Mouse (Mus musculus): ENCODE data around the gene Rp2. TPM values are rescaled to one million over a fixed set of nuclear protein-coding genes. Genes with fewer than 3 reads are reported as not detected.
"Not testable (repeated sequence)": the region's sequence is repeated elsewhere in the genome, so short reads cannot be mapped to it uniquely, and the experiment has no call there.

Rp2 gene
- 16.1 and 18.7 TPM in 2 replicates for total RNA-seq (2014; fragmentation: Nextera tagmentation)
- total RNA-seq (2017), result 21.7 and 26.5 TPM in 2 replicates

DNA sequence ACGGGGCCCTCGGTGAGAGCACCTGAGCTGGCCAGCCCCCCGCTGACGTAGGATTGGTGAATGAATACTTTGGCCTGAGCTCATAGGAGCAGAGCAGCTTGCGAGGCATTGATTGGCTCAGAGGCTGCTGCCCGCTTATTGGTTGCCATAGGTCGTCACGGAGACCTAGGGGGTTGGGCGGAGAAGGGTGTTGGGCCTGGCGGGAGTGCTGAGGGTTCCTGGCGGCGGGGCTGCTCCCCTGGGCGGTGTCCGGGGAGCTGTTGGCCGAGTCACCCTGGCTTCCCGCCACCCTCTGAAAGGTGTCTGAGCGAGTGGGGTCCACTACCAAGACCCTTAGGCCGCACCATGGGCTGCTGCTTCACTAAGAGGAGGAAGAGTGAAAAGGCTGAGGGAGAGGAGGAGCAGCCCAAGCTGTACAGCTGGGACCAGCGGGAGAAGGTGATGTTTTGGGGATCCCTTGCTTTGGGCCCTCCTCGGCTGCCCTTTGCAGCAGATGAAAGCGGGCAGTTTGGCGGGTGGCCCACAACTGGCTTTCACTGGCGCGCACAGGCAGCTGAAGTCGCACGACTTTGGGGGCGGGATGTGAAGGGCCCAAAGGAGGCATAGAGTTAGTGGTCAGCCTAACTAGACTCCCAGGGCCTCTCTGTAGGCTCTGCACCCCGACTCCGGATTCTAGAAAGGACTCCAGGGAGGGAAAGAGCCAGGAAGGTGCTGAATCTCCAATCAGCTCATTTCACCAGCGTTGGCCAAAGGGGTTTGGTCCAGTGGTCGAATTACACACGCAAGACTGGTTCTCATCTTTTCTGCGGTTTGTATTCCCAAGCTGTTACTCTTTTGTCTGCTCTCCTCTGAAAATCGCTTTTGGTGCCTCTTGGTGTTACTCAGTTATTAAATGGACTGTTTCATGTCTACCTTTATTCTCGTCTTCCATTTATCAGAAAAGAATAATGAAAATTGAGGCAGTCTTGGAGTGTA, at the start of gene Rp2:
Gene Rp2, plus strand, starts transcription at position 91 of the 975 bp plus-strand sequence.
- peak; percentile 100 for ATAC-seq (replicated peaks; ENCODE audit: low FRiP score, low TSS enrichment, poor library complexity, severe bottlenecking)

DNA sequence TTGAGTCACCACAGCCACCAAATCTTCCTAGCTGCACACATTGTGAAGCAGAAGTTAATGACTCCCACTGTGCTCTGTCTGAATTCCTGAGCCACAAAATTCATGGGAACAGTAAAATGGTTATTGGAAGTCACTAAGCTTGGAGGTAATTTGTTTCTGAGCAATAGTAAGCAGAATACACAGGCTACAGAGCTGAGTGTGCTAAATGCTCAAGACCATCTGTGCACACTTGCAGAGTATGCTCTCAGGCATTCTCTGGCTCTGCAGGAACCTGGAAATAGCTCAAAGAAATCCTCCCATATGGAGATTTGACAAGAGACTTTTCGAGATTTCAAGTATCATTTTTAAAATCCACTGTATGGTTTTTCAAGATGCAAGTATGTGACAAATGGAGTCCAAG, 31.5 kb upstream of the Rp2 start:
- ATAC-seq (replicated peaks; ENCODE audit: low FRiP score, low TSS enrichment, poor library complexity, severe bottlenecking), result no peak

DNA sequence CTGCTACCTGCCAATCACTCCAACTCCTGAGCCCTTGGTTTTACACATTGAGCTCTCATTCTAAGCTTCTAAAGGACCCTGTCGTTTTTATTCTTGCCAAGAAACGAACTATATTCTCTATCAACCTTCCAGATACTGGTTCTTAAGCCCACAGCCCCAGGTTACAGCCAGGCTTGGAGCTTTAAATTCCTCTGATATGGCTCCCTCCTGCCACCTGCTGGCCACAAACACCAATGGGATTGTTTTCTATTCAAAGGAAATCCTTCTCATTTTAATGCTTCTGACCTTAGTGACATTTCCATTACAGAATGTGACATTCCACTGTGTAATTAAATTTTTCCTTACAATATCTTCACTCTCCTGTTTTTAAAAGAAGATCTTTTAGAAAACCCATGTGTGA, 28.6 kb upstream of the Rp2 start:
- ATAC-seq (replicated peaks; ENCODE audit: low FRiP score, low TSS enrichment, poor library complexity, severe bottlenecking), result no peak

DNA sequence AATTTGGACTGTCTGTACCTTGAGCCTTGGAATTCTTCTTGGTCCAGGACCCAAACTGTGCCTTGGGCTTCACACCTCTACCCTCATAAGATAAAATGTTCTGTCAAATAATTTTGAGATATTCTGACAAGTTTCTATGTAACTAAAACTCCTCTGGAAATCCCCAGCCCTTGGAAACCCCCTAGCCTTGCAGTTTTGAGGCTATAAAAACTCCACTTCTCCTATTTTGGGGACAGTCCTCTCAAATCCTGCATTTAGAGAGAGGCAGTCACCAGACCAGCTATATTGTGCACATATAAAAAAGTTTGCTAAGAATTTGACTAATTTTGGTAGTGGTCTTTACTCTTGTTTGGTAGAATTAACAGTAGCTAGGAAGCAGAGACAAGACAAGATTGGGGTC, 19.3 kb upstream of the Rp2 start:
- no peak for ATAC-seq (replicated peaks; ENCODE audit: low FRiP score, low TSS enrichment, poor library complexity, severe bottlenecking)

DNA sequence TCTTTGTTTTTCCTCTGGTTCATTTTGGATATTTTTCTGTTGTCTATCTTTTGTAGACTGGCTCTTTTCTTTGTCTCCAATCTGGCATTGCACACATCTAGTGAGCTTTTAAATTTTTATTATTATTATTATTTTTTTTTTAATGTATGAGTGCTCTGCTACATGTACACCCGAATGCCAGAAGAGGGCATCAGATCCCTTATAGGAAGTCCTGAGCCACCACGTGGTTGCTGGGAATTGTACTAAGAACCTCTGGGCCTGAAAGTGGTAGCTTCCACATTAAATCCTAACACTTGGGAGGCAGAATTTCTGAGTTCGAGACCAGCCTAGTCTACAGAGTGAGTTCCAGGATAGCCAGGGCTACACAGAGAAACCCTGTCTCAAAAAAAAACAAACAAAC, 17.9 kb upstream of the Rp2 start:
- no peak for ATAC-seq (replicated peaks; ENCODE audit: low FRiP score, low TSS enrichment, poor library complexity, severe bottlenecking)

DNA sequence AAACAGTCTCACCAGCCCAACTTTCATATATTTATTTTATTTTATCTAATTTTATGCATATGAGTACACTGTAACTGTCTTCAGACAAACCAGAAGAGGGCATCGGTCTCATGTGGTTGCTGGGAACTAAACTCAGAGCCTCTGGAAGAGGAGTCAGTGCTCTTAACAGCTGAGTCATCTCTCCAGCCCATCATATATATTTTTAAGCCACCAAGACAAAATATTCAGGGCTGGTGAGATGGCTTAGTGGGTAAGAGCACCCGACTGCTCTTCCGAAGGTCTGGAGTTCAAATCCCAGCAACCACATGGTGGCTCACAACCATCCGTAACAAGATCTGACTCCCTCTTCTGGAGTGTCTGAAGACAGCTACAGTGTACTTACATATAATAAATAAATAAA, 14.0 kb upstream of the Rp2 start:
- ATAC-seq (replicated peaks; ENCODE audit: low FRiP score, low TSS enrichment, poor library complexity, severe bottlenecking), result not testable (repeated sequence)

DNA sequence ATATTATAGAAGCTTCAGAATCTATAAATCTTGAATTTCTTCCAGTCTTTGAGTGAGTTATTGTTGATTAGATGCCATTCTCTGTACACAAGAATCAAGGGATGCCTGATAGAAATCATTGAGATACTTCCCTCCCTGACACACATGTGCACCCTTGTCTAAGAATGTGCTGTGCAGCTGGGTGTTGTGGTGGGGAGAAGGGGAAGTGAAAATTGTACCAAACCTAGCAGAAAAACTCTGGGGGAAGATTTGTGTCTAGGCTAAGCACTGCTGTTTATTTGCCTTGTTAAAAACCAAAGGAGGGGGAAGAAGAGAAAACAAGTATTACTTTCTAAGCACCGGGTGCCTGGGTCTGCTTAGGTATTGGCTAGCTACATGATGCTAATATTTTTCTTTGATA, 9.0 kb upstream of the Rp2 start:
- no peak for ATAC-seq (replicated peaks; ENCODE audit: low FRiP score, low TSS enrichment, poor library complexity, severe bottlenecking)

DNA sequence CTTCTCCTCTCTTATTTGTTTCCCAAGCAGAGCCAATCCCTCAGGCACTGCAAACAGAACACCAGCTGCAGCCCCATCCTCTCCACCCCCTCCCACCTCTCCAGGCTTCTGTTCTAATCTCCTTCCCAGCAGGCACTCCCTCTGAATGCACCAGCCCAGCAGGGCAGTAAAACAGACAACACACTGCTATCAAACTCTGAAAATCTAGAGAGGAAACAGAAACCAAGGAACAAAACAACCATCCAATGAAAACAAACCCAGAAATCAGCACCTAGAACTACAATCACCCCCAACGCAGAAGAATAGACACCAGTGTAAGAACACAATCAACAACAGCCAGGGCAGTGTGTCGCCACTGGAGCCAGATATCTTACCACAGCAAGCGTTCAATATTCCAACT, 8.0 kb upstream of the Rp2 start:
- ATAC-seq (replicated peaks; ENCODE audit: low FRiP score, low TSS enrichment, poor library complexity, severe bottlenecking), result peak; percentile 85

DNA sequence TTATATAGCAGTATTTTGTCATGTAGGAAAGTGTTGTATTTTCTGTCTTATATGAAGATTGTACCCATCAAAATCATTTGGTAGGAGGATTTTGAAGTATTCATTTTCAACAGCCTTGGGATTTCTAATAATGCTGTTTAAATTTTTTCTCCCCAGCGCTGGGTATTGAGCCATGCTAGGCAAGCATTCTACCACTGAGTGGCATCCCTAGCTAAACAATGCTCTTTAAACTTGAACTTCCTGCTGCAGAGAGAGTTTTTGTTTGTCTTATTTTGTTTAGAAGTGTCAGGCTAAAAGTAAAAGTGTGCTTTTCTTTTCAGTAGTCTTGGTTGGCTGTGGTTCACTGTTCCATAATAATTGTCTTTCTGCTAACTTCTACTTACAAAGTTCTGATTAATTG, 1.8 kb downstream of the Rp2 start:
- ATAC-seq (replicated peaks; ENCODE audit: low FRiP score, low TSS enrichment, poor library complexity, severe bottlenecking), result no peak

DNA sequence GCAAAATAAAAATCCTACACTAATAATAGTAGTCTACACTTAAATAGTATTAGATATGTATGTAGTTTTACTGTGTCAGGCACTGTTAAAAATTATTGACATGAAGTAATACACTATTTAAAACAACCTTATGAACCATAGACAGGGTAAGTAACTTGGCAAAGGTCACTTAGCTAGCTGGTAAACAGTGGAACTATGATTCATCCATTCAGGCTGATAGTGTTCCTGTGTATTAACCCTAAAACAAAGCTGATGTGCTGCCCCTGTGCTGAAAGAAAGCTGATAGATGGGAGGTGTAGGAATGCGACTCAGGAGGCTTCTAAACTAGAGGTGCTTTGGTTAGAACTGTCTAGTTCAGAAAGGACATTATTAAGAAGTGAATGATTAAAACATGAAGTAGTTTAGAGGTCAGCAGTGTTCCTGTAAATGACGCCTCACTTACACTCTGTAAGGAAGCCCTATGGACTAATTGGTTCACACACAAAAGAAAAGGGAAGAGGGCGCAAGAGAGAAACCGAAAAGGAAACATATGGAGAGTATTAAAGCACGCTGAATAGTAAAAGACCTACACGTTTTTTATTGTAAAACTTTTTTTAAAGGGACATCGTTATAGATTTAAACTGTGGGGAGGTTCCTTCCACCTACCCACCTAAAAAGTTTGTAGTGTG, 15.2 kb downstream of the Rp2 start:
- 0 out of 2 replicates have a peak, but pooled peaks have one; percentile 18 for ATAC-seq (replicated peaks; ENCODE audit: low FRiP score, low TSS enrichment, poor library complexity, severe bottlenecking)

DNA sequence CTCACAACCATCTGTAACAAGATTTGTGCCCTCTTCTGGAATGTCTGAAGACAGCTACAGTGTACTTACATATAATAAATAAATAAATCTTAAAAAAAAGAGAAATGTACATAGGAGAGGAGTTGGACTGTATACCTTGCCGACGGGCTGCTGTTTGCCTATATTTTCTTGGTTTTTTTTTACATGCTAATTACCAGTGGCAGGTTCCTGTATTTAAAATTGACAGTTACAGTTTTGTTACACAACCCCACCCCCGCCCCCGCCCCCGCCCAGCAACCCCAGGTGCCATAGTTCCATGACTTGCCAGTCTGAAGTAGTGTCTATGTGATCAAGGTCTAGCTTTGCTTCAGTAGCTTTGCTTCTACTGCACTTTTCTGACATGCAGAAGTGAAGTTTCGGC, 18.0 kb downstream of the Rp2 start:
- no peak for ATAC-seq (replicated peaks; ENCODE audit: low FRiP score, low TSS enrichment, poor library complexity, severe bottlenecking)

DNA sequence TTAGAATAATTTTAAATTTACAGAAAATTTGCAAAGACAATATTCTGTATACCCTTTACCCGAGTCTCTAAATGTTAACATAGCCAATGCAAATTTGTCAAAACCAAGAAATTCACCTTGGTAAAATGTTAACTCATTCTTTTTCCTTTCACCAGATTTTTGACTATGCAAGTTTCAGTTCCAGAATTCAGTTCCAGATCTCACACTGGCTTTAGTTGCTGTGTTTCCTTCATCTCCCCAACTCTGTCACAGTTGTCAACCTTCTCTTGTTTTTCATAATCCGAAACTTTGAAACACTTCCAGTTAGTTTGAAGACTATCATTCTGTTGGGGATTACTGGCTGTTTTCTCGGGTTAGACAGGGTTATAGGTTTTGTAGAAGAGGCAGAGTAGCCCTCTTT, 22.7 kb downstream of the Rp2 start:
- no peak for ATAC-seq (replicated peaks; ENCODE audit: low FRiP score, low TSS enrichment, poor library complexity, severe bottlenecking)

DNA sequence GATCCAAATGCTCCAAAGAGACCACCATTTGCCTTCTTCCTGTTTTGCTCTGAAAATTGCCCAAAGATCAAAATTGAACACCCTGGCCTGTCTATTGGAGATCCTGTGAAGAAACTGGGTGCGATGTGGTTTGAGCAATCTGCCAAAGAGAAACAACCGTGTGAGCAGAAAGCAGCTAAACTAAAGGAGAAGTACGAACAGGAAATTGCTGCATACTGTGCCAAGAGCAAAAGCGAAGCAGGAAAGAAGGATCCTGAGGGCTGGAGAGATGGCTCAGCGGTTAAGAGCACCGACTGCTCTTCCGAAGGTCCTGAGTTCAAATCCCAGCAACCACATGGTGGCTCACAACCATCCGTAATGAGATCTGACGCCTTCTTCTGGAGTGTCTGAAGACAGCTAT, 27.7 kb downstream of the Rp2 start:
- not testable (repeated sequence) for ATAC-seq (replicated peaks; ENCODE audit: low FRiP score, low TSS enrichment, poor library complexity, severe bottlenecking)

DNA sequence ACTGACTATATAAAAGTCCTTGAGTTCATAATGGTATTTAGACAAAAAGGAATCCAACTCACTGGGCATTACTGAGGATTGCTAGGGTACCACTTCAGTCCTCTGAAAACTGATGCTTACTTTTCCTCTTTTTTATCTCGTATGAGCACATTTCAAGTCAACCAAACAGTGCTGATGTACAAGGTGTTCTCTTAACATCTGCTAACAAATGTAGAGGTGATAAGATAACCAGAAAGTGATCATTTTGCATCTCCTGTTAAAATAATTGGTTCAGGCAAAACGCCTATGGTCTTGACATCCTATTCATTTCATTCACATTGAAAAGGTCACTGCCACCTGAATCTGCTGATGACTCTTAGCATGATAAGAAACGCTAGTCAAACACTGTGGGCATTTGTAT, 28.7 kb downstream of the Rp2 start:
- 0 out of 2 replicates have a peak, but pooled peaks have one; percentile 30 for ATAC-seq (replicated peaks; ENCODE audit: low FRiP score, low TSS enrichment, poor library complexity, severe bottlenecking)

DNA sequence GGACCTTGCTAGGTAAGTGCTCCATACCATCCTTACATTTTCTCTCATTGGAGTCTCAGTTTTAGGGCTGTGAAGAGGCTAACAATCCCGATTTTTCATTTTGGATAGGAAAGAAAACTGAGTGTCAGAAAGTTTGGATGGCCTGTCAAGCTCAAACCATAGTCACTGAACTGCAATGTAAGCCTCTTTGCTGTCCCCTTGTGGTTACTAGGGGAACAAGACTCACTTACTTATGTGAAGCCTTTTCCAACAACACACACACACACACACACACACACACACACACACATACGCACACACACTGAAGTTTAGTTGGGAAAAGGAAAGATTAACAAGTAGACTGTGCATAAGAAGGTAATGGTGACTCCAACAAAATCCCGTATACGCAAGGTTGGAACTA, 39.8 kb downstream of the Rp2 start:
- ATAC-seq (replicated peaks; ENCODE audit: low FRiP score, low TSS enrichment, poor library complexity, severe bottlenecking), result no peak

DNA sequence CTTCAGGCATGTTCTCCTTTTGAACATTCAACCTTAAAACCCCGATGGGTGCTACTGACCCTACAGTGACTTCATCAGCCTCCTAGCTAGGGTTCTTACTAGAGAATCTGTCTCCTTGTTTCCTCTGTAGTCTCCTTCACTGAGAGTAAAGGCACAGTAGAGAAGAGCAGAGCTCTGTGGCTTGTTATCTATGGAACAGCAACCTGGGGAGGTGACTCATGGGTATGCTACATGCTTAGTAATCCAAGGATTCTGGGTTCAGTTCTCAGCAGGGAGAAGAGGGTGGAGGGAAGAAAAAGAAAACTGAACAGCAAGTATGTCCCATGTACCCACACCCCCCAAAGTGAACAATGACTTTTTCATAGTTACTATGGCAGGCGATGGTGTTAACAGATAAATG, 42.6 kb downstream of the Rp2 start:
- no peak for ATAC-seq (replicated peaks; ENCODE audit: low FRiP score, low TSS enrichment, poor library complexity, severe bottlenecking)

DNA sequence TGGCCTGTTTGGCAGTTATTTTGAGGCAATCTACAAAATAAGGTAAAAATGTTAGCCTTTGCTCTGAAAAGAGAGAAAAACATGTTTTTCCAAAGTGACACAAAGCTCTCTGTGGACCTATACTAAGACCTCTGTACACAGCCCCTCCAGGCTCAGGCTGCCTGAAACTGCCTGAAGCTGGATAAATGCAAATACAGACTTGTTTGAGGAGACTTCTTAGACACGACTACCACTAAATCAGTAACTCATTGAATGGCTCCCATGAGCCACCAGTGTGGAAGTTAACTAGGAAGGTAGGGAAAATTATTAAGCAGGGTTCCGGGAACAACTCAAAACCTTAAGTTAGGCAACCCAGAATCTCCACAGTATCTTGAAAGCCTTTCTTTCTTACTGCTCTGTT, 43.4 kb downstream of the Rp2 start:
- ATAC-seq (replicated peaks; ENCODE audit: low FRiP score, low TSS enrichment, poor library complexity, severe bottlenecking), result no peak

DNA sequence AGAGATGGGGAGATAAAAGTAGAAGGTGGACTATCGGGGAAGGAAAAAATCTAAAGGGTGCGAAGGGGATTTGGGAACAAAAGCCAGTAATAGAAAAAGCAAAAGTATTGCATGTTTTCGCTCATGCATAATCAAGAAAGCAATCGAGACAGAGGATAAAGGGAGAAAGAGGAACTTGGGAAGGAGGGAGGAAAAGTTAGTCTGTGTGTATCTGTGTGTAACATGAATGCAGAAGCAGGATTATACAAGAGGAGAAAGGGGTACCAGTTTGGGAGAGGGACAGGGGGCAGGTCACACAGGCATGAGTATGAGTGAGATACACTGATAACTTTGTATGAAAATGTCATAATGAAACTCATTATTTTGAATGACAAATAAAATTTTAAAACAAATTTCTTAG, 47.1 kb downstream of the Rp2 start:
- ATAC-seq (replicated peaks; ENCODE audit: low FRiP score, low TSS enrichment, poor library complexity, severe bottlenecking), result no peak

DNA sequence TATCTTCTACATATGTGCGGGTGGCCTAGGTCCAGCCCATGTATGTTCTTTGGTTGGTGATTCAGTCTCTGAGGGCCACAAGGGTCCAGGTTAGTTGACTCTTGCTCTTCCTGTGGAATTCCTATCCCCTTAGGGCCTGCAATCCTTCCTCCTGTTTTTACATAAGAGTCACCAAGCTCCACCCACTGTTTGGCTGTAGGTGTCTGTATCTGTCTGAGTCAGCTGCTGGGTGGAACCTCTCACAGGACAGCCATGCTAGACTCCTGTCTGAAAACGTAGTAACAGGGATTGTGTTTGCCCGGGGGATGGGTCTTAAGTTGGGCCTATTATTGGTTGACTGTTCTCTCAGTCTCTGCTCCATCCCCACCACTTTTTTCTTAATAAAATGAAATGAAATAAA, 47.9 kb downstream of the Rp2 start:
- no peak for ATAC-seq (replicated peaks; ENCODE audit: low FRiP score, low TSS enrichment, poor library complexity, severe bottlenecking)

DNA sequence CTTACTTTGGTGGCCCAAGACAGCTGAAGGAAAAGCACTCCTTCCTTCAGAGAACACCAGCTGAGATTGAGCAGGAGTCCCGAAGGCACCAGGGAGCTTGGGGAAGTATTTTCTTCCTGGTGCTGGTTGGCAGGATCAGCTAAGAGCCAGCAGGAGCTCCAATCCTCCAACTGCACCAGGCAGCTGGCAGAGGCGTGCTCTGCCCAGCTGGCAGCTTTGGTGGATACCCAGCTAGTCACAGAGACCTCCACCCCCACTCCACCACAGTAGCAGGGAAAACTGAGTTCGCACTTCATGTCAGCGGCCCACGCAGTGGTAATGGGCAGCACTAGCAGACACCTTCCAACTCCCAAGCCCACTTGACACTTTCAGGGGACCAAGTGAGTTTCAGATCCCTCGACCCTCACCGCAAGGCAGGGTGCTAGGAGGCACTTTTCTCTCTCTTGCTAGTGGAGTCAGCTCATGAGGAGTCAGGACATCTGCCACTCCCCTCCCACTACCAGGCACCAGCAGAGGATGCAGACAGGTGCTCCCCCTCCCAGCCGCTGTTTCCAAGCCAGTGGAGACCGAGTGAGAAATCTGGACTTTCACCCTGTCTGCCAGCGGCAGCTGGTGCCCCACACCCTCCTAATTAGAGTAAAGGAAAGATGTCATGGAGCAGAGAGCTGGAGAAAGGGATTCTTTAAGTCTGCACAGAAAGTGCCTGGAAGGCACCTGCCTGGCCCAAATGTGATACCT, 50.8 kb downstream of the Rp2 start:
- no peak for ATAC-seq (replicated peaks; ENCODE audit: low FRiP score, low TSS enrichment, poor library complexity, severe bottlenecking)
